Mouse (Mus musculus) embryonic facial prominence, embryonic 12.5 days (tissue): ENCODE data around the gene Sult1d1. TPM values are rescaled to one million over a fixed set of nuclear protein-coding genes. Genes with fewer than 3 reads are reported as not detected.
A peak's percentile ranks its signal among the peaks of the same experiment; 100 is the strongest.

Experiments
- ATAC-seq: fragments of 200-750 bp; cut with Nextera tagmentation; 2 replicates; pipeline ENCODE4 v1.8.0; 2017; ENCODE audit not compliant: insufficient number of reproducible peaks, insufficient read depth, low FRiP score, low TSS enrichment
- H3K27ac ChIP-seq: fragments of 300-500 bp; sonication (generic); 2 replicates; pipeline ENCODE4 v1.5.1; 2016; ENCODE audit warnings: mild to moderate bottlenecking
- H3K27me3 ChIP-seq: fragments of 300-500 bp; sonication (generic); 2 replicates; pipeline ENCODE4 v1.6.1; 2016; ENCODE audit warnings: mild to moderate bottlenecking, moderate library complexity
- H3K36me3 ChIP-seq: fragments of 300-500 bp; sonication (generic); 2 replicates; pipeline ENCODE4 v1.6.1; 2016; ENCODE audit warnings: mild to moderate bottlenecking
- H3K4me1 ChIP-seq: fragments of 300-500 bp; sonication (generic); 2 replicates; pipeline ENCODE4 v1.6.1; 2016
- H3K4me2 ChIP-seq: fragments of 300-500 bp; sonication (generic); replicated peaks from 2 replicates; pipeline ENCODE4 v1.6.1; 2016; ENCODE audit warnings: mild to moderate bottlenecking, moderate library complexity
- H3K4me3 ChIP-seq: fragments of 300-500 bp; sonication (generic); 2 replicates; pipeline ENCODE4 v1.5.1; 2016; ENCODE audit warnings: mild to moderate bottlenecking
- H3K9ac ChIP-seq: fragments of 300-500 bp; sonication (generic); 2 replicates; pipeline ENCODE4 v1.6.1; 2016; ENCODE audit warnings: mild to moderate bottlenecking, moderate library complexity
- H3K9me3 ChIP-seq: fragments of 300-500 bp; sonication (generic); 2 replicates; pipeline ENCODE4 v1.6.1; 2016; ENCODE audit warnings: mild to moderate bottlenecking, moderate library complexity
- WGBS: fragments of 180-500 bp; shearing (Covaris S2); methylation state at CpG from one replicate; pipeline ENCODE4 v1.1.7; 2016; 5-methylcytosine and 5-hydroxymethylcytosine counted together
- polyA plus RNA-seq: library from polyadenylated mRNA; unstranded; fragments of >200 nt; fragmentation: Nextera tagmentation; extraction: Ambion mirVana; gene quantifications from 2 replicates; pipeline ENCODE4 v1.2.1, GENCODE M21; 2016

Sult1d1 gene
- 0.24 TPM in 1 of 2 replicates, not detected in the other for polyA plus RNA-seq

DNA sequence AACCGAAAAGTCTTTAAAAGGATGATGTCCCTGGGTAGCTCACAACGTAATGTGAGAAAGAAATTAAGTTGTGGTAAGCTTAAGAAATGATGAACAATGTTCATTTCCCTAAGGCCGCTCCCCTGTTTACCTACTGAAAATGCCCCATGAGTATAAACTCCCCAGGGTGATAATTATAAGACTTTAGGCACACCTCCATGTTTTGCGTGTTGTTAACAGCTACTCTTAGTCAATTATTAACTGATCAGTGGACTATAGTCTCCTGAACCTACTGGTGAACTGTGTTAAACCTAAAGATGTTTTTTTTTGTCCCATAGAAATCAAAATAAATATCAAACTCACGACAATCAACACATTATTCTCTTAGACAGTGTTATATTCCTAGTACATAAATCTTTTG lies at the start of gene Sult1d1:
Gene Sult1d1 (minus strand): TSS at position 183 of the 400 bp plus-strand sequence.
- no peak for ATAC-seq

GRCm38 (mm10) chr5:87615128-87615390 lies 46.2 kb upstream of the Sult1d1 start:
- Histone ChIP-seq H3K4me1 (no peaks in the 10 kb centered on the region), H3K27me3 (no peaks in the 10 kb centered on the region), H3K27ac (no peak overlapping the region), H3K4me3 (no peak overlapping the region), H3K9ac (no peak overlapping the region), H3K36me3 (no peaks in the 10 kb centered on the region), H3K4me2 (no peak overlapping the region), H3K9me3 (no peaks in the 10 kb centered on the region)
- 89% methylated on average over 2 of the region's 2 CpGs for WGBS
- no peak for ATAC-seq

More for the DNA sequence above, at the start of gene Sult1d1:
- H3K4me1 ChIP-seq: peaks cover 3% of the 10 kb centered on the region; the same call in 1 of the 2 replicates
- H3K4me2 ChIP-seq: no peak within 1 kb of the TSS
- H3K4me3 ChIP-seq: no peak within 1 kb of the TSS
- H3K36me3 ChIP-seq: no peaks in the 10 kb centered on the region
- no peaks in the 10 kb centered on the region for H3K27me3 ChIP-seq
- no peak within 1 kb of the TSS for H3K9ac ChIP-seq
- no peak within 1 kb of the TSS for H3K27ac ChIP-seq
- H3K9me3 ChIP-seq: no peaks in the 10 kb centered on the region
- 82% methylated on average over 5 of the region's 5 CpGs for whole genome bisulfite sequencing

- no peaks in the 10 kb centered on the region for H3K4me1 ChIP-seq
- H3K9me3 ChIP-seq: no peaks in the 10 kb centered on the region
- H3K9ac ChIP-seq: no peak overlapping the region
- no peak overlapping the region for H3K4me2 ChIP-seq
- no peak for ATAC-seq
- H3K36me3 ChIP-seq: no peaks in the 10 kb centered on the region
- no peaks in the 10 kb centered on the region for H3K27me3 ChIP-seq
- H3K4me3 ChIP-seq: no peak overlapping the region
- H3K27ac ChIP-seq: no peak overlapping the region
Observed at GRCm38 (mm10) chr5:87614364-87615127, 45.7 kb upstream of the Sult1d1 start.

DNA sequence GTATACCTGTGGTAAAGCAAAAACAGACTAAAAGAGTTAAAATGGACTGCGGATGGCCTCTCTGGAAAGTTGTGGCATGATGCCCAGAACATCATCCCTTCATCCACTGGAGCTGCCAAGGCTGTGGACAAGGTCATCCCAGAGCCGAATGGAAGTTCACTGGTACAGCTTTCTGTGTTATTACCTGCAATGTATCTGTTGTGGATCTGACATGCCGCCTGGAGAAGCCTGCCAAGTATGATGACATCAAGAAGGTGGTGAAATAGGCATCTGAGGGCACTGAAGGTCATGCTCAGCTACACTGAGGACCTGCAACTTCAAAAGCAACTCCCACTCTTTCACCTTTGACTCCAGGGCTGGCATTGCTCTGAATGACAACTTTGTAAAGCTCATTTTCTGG lies 32.2 kb upstream of the Sult1d1 start:
- H3K9ac ChIP-seq: no peak overlapping the region
- no peak overlapping the region for H3K4me2 ChIP-seq
- 81% methylated on average over 3 of the region's 3 CpGs for WGBS
- ATAC-seq: no peak
- no peaks in the 10 kb centered on the region for H3K27me3 ChIP-seq
- no peaks in the 10 kb centered on the region for H3K36me3 ChIP-seq
- H3K4me3 ChIP-seq: no peak overlapping the region
- H3K4me1 ChIP-seq: no peaks in the 10 kb centered on the region
- no peak overlapping the region for H3K27ac ChIP-seq
- H3K9me3 ChIP-seq: no peaks in the 10 kb centered on the region

DNA sequence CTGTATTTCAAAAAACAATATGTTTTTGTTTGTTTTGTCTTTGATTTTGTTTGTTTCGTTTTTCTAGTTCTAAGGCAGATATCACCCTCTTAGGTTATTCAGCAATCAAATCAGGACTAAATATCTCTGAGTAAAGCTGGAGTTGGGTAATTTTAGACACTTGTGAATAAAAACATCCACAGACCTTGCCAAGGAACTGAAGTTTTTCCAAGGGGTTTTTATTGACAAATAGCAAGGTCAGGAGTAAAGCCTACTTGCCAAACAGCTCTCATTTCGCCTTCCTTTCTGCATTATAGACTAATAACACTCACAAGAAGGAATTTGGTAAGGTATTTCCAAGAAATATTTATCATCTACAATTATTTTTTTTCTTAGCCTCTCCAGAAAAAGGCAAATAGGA lies 29.1 kb upstream of the Sult1d1 start:
- Histone ChIP-seq H3K4me1 (no peaks in the 10 kb centered on the region), H3K36me3 (no peaks in the 10 kb centered on the region), H3K4me2 (no peak overlapping the region), H3K27me3 (no peaks in the 10 kb centered on the region), H3K9me3 (no peaks in the 10 kb centered on the region), H3K9ac (no peak overlapping the region), H3K4me3 (no peak overlapping the region), H3K27ac (no peak overlapping the region)
- ATAC-seq: no peak
- 73% methylated on average over 2 of the region's 2 CpGs for WGBS

DNA sequence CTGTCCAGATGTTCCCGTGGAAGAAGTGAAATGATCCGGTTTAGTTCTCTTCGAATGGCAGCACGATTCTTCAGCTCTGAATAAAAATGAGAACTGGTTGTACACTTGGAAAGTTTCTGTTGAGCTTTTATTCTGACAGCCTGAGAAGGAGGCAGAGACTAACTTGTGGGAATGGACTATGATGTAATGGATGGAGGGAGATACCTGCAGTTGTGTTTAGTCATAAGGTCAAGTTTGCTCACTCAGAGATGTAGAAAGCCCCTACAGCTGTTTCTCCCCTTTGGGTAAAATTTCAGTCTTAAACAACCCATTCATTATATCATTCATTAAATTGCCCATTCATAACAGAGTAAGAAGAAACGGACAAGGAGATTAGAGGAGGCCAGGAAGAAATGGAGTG lies 22.7 kb upstream of the Sult1d1 start, which contains the start of gene Sult1e1:
Gene Sult1e1 (minus strand): TSS at position 101 of the 400 bp plus-strand sequence.
- H3K27ac ChIP-seq: no peak within 1 kb of the TSS
- 71% methylated on average over 5 of the region's 5 CpGs for WGBS
- no peaks in the 10 kb centered on the region for H3K4me1 ChIP-seq
- H3K9me3 ChIP-seq: no peaks in the 10 kb centered on the region
- H3K4me3 ChIP-seq: no peak within 1 kb of the TSS
- H3K36me3 ChIP-seq: no peaks in the 10 kb centered on the region
- no peak for ATAC-seq
- H3K4me2 ChIP-seq: no peak within 1 kb of the TSS
- no peak within 1 kb of the TSS for H3K9ac ChIP-seq
- no peaks in the 10 kb centered on the region for H3K27me3 ChIP-seq

- 91% methylated on average over 2 of the region's 2 CpGs for WGBS
- H3K4me1 ChIP-seq: no peaks in the 10 kb centered on the region
- H3K36me3 ChIP-seq: no peaks in the 10 kb centered on the region
- H3K4me2 ChIP-seq: no peak overlapping the region
- no peak overlapping the region for H3K9ac ChIP-seq
- no peak overlapping the region for H3K4me3 ChIP-seq
- no peaks in the 10 kb centered on the region for H3K9me3 ChIP-seq
- H3K27me3 ChIP-seq: no peaks in the 10 kb centered on the region
- no peak overlapping the region for H3K27ac ChIP-seq
- ATAC-seq: no peak
Observed at GRCm38 (mm10) chr5:87589916-87590315, 21.1 kb upstream of the Sult1d1 start.

- no peaks in the 10 kb centered on the region for H3K9me3 ChIP-seq
- H3K4me2 ChIP-seq: no peak overlapping the region
- H3K27me3 ChIP-seq: no peaks in the 10 kb centered on the region
- no peak for ATAC-seq
- no peak overlapping the region for H3K9ac ChIP-seq
- no peak overlapping the region for H3K4me3 ChIP-seq
- H3K4me1 ChIP-seq: no peaks in the 10 kb centered on the region
- H3K36me3 ChIP-seq: no peaks in the 10 kb centered on the region
- WGBS: 76% methylated on average over 1 of the region's 1 CpGs
- H3K27ac ChIP-seq: no peak overlapping the region
Observed at GRCm38 (mm10) chr5:87580389-87580788, 11.6 kb upstream of the Sult1d1 start.

GRCm38 (mm10) chr5:87574174-87574573 lies 5.3 kb upstream of the Sult1d1 start:
- Histone ChIP-seq H3K9ac (no peak overlapping the region), H3K36me3 (no peaks in the 10 kb centered on the region), H3K4me2 (no peak overlapping the region), H3K9me3 (no peaks in the 10 kb centered on the region), H3K27me3 (no peaks in the 10 kb centered on the region), H3K4me1 (peaks cover 3% of the 10 kb centered on the region; the same call in 1 of the 2 replicates), H3K4me3 (no peak overlapping the region), H3K27ac (no peak overlapping the region)
- 40% methylated on average over 1 of the region's 1 CpGs for WGBS
- no peak for ATAC-seq

DNA sequence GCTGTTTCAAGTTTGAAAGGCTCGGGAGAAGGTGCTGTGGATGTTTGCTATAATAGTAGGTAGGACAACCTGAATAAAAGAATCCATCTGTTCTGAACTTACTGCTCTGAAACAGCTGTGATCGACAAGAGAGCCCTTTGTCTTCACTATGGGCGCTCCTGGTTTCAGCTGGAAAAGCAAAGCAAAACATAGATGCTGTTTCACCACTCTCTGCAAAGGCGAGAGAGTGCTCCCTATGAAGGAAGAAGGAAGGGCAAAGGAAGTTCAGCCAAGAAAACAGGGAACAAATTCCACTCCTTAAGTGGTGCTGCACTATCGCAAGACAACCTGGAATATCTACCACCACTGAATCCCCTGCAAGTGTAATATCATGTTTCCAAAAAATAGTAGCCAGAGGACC lies 4.7 kb upstream of the Sult1d1 start:
- peaks cover 3% of the 10 kb centered on the region; the same call in 1 of the 2 replicates for H3K4me1 ChIP-seq
- peak overlapping the region; percentile 15; the same call in 1 of the 2 replicates for H3K4me2 ChIP-seq
- ATAC-seq: no peak
- H3K9me3 ChIP-seq: no peaks in the 10 kb centered on the region
- H3K27me3 ChIP-seq: no peaks in the 10 kb centered on the region
- no peaks in the 10 kb centered on the region for H3K36me3 ChIP-seq
- WGBS: 20% methylated on average over 5 of the region's 5 CpGs
- H3K27ac ChIP-seq: 0 out of 2 replicates have a peak overlapping the region, but pooled peaks have one; percentile 23
- no peak overlapping the region for H3K4me3 ChIP-seq
- H3K9ac ChIP-seq: no peak overlapping the region

DNA sequence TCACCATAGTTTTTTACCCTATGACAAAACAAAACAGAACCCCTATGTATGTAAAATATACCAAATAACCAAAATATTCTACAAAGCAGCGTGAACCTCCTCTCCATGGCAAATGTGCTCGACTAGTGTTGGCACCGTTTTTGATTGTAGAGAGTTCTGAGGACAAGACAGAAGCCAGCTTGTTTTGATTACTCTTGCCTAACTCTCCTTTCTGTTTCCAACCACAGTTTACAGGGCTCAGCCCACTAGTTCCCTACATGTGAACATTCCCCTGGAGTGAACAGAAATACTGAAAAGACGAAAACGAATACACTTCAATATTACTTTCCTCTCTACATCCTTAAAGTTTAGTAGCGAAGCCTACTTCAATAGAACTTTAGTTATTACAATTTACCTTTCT lies 4.0 kb upstream of the Sult1d1 start:
- H3K9ac ChIP-seq: no peak overlapping the region
- no peaks in the 10 kb centered on the region for H3K36me3 ChIP-seq
- no peaks in the 10 kb centered on the region for H3K9me3 ChIP-seq
- no peak overlapping the region for H3K4me3 ChIP-seq
- ATAC-seq: no peak
- H3K4me1 ChIP-seq: peaks cover 3% of the 10 kb centered on the region; the same call in 1 of the 2 replicates
- no peak overlapping the region for H3K4me2 ChIP-seq
- 62% methylated on average over 6 of the region's 6 CpGs for WGBS
- no peaks in the 10 kb centered on the region for H3K27me3 ChIP-seq
- no peak overlapping the region for H3K27ac ChIP-seq

DNA sequence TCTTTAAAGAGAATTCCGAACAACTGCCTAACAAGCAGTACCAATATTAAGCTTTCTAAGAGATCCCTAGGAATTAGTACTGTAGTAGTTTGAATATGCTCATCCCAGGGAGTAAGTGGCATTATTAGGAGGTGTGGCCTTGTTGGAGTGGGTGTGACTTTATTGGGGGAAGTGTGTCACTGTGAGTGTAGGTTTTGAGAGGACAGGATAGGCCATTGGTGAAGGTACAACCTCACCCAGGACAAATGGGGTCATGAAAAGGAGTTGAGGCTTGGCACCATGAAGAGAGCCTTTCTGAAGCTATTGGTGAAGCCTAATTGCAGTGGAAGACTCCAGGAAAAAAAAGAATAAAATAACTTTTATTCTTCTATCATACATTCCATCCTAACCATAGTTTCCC lies 1.5 kb downstream of the Sult1d1 start:
- WGBS: 82% methylated on average over 1 of the region's 1 CpGs
- H3K9me3 ChIP-seq: no peaks in the 10 kb centered on the region
- H3K27ac ChIP-seq: no peak overlapping the region
- no peaks in the 10 kb centered on the region for H3K36me3 ChIP-seq
- no peak overlapping the region for H3K4me2 ChIP-seq
- H3K4me1 ChIP-seq: no peaks in the 10 kb centered on the region
- H3K27me3 ChIP-seq: no peaks in the 10 kb centered on the region
- no peak for ATAC-seq
- H3K4me3 ChIP-seq: no peak overlapping the region
- H3K9ac ChIP-seq: no peak overlapping the region
